Mouse (Mus musculus): ENCODE measurements around the gene Ahcyl2. TPM values are rescaled to one million over a fixed set of nuclear protein-coding genes. Genes with fewer than 3 reads are reported as not detected.

Gene Ahcyl2
- polyA plus RNA-seq, 1 experiment from 2014 or later = 74.7 TPM

GRCm38 (mm10) chr6:29766874-29767273 is 937 bp upstream of the Ahcyl2 start:
- H3K27ac ChIP-seq (ENCODE audit: low read depth, low read length) = no peak overlapping the region
- H3K27me3 ChIP-seq (replicated peaks; ENCODE audit: control insufficient read depth, insufficient read depth, low read length) = no peaks in the 10 kb centered on the region
- WGBS = 95% methylated on average over 2 of the region's 2 CpGs
- peaks cover 6% of the 10 kb centered on the region; the same call in 1 of the 2 replicates for H3K4me1 ChIP-seq (replicated peaks; ENCODE audit: control insufficient read depth, insufficient read depth, low read length)
- no peaks in the 10 kb centered on the region for H3K9me3 ChIP-seq (ENCODE audit: control insufficient read depth)
- no peak overlapping the region for H3K4me3 ChIP-seq (ENCODE audit: low read depth, low read length)
- H3K4me2 ChIP-seq (replicated peaks; ENCODE audit: low read depth) = no peak overlapping the region
- no peak overlapping the region for H3K9ac ChIP-seq (ENCODE audit: low read depth, low read length)
- ATAC-seq = no peak
- TF ChIP-seq CTCF (IDR thresholded peaks at IDR 0.05; ENCODE audit: low read depth) = peak; percentile 45
- H3K36me3 ChIP-seq (ENCODE audit: control insufficient read depth, insufficient read depth) = no peaks in the 10 kb centered on the region

DNA sequence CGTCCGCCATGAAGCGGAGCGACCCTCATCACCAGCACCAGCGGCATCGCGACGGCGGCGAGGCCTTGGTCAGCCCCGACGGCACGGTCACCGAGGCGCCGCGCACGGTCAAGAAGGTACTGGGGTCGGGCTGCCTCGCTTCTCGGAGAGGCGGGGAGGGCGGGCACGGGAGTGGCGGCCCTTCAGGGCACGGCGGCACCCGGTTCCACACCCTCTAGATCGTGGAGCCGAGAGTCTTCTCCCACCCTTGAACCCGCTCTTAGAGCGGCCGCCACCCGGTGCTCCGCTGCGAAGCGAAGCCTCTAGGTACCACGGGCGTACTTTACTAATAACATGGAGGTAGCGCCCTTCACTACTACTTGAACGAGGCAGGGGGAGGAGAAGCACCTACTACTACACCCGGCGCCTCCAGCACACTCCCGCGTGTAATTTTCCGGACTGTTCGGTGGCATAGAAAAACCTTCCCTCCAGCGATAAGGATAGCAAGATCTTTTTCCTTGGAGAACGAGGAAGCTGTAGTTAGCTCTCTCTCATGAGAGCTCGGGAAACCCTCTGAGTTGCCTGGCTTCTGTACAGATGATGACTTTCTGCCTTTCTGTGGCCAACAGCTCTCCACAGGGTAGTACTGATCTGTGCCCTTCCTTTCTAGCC is 1.1 kb downstream of the Ahcyl2 start:
- Histone ChIP-seq H3K27ac (ENCODE audit: low read depth, low read length) (peak overlapping the region; percentile 85), H3K9me3 (ENCODE audit: control insufficient read depth) (no peaks in the 10 kb centered on the region), H3K9ac (ENCODE audit: low read depth, low read length) (peak overlapping the region; percentile 86), H3K4me3 (ENCODE audit: low read depth, low read length) (peak overlapping the region; percentile 93), H3K4me2 (replicated peaks; ENCODE audit: low read depth) (peak overlapping the region; percentile 83), H3K27me3 (replicated peaks; ENCODE audit: control insufficient read depth, insufficient read depth, low read length) (no peaks in the 10 kb centered on the region), H3K4me1 (replicated peaks; ENCODE audit: control insufficient read depth, insufficient read depth, low read length) (peaks cover 6% of the 10 kb centered on the region; the same call in 1 of the 2 replicates), H3K36me3 (ENCODE audit: control insufficient read depth, insufficient read depth) (no peaks in the 10 kb centered on the region)
- ATAC-seq = peak; percentile 37
- TF ChIP-seq CTCF (IDR thresholded peaks at IDR 0.05; ENCODE audit: low read depth) = no peak
- WGBS = 0% methylated on average over 47 of the region's 50 CpGs

GRCm38 (mm10) chr6:29770672-29771321 is 3.0 kb downstream of the Ahcyl2 start:
- H3K36me3 ChIP-seq (ENCODE audit: control insufficient read depth, insufficient read depth) = no peaks in the 10 kb centered on the region
- H3K27ac ChIP-seq (ENCODE audit: low read depth, low read length) = no peak overlapping the region
- no peak for ATAC-seq
- no peaks in the 10 kb centered on the region for H3K27me3 ChIP-seq (replicated peaks; ENCODE audit: control insufficient read depth, insufficient read depth, low read length)
- no peak overlapping the region for H3K4me2 ChIP-seq (replicated peaks; ENCODE audit: low read depth)
- TF ChIP-seq CTCF (IDR thresholded peaks at IDR 0.05; ENCODE audit: low read depth) = no peak
- H3K4me1 ChIP-seq (replicated peaks; ENCODE audit: control insufficient read depth, insufficient read depth, low read length) = peaks cover 6% of the 10 kb centered on the region; the same call in 1 of the 2 replicates
- no peak overlapping the region for H3K4me3 ChIP-seq (ENCODE audit: low read depth, low read length)
- H3K9me3 ChIP-seq (ENCODE audit: control insufficient read depth) = no peaks in the 10 kb centered on the region
- 47% methylated on average over 2 of the region's 2 CpGs for WGBS
- no peak overlapping the region for H3K9ac ChIP-seq (ENCODE audit: low read depth, low read length)

- Histone ChIP-seq H3K9me3 (ENCODE audit: control insufficient read depth) (no peaks in the 10 kb centered on the region), H3K4me3 (ENCODE audit: low read depth, low read length) (no peak overlapping the region), H3K4me2 (replicated peaks; ENCODE audit: low read depth) (no peak overlapping the region), H3K27me3 (replicated peaks; ENCODE audit: control insufficient read depth, insufficient read depth, low read length) (no peaks in the 10 kb centered on the region), H3K27ac (ENCODE audit: low read depth, low read length) (no peak overlapping the region), H3K9ac (ENCODE audit: low read depth, low read length) (no peak overlapping the region), H3K4me1 (replicated peaks; ENCODE audit: control insufficient read depth, insufficient read depth, low read length) (peaks cover 6% of the 10 kb centered on the region; the same call in 1 of the 2 replicates), H3K36me3 (ENCODE audit: control insufficient read depth, insufficient read depth) (no peaks in the 10 kb centered on the region)
- no peak for TF ChIP-seq CTCF (IDR thresholded peaks at IDR 0.05; ENCODE audit: low read depth)
- 80% methylated on average over 3 of the region's 3 CpGs for WGBS
- ATAC-seq = no peak
Observed at GRCm38 (mm10) chr6:29772236-29772635, 4.4 kb downstream of the Ahcyl2 start.

GRCm38 (mm10) chr6:29774161-29774560 is 6.3 kb downstream of the Ahcyl2 start:
- Histone ChIP-seq H3K4me1 (replicated peaks; ENCODE audit: control insufficient read depth, insufficient read depth, low read length) (peaks cover 6% of the 10 kb centered on the region; the same call in 1 of the 2 replicates), H3K27ac (ENCODE audit: low read depth, low read length) (no peak overlapping the region), H3K36me3 (ENCODE audit: control insufficient read depth, insufficient read depth) (no peaks in the 10 kb centered on the region), H3K4me3 (ENCODE audit: low read depth, low read length) (no peak overlapping the region), H3K4me2 (replicated peaks; ENCODE audit: low read depth) (no peak overlapping the region), H3K9ac (ENCODE audit: low read depth, low read length) (no peak overlapping the region), H3K9me3 (ENCODE audit: control insufficient read depth) (no peaks in the 10 kb centered on the region), H3K27me3 (replicated peaks; ENCODE audit: control insufficient read depth, insufficient read depth, low read length) (no peaks in the 10 kb centered on the region)
- ATAC-seq = no peak
- no peak for TF ChIP-seq CTCF (IDR thresholded peaks at IDR 0.05; ENCODE audit: low read depth)
- WGBS = 74% methylated on average over 1 of the region's 1 CpGs

- no peak overlapping the region for H3K4me2 ChIP-seq (replicated peaks; ENCODE audit: low read depth)
- TF ChIP-seq CTCF (IDR thresholded peaks at IDR 0.05; ENCODE audit: low read depth) = no peak
Observed at GRCm38 (mm10) chr6:29775609-29776008, 7.8 kb downstream of the Ahcyl2 start.

More at GRCm38 (mm10) chr6:29775609-29776008, 7.8 kb downstream of the Ahcyl2 start:
- Histone ChIP-seq H3K27me3 (replicated peaks; ENCODE audit: control insufficient read depth, insufficient read depth, low read length) (no peaks in the 10 kb centered on the region), H3K9ac (ENCODE audit: low read depth, low read length) (no peak overlapping the region), H3K4me1 (replicated peaks; ENCODE audit: control insufficient read depth, insufficient read depth, low read length) (peaks cover 3% of the 10 kb centered on the region; the same call in 1 of the 2 replicates), H3K4me3 (ENCODE audit: low read depth, low read length) (no peak overlapping the region), H3K27ac (ENCODE audit: low read depth, low read length) (no peak overlapping the region), H3K36me3 (ENCODE audit: control insufficient read depth, insufficient read depth) (no peaks in the 10 kb centered on the region), H3K9me3 (ENCODE audit: control insufficient read depth) (no peaks in the 10 kb centered on the region)
- 95% methylated on average over 1 of the region's 1 CpGs for WGBS
- ATAC-seq = no peak
